Mouse (Mus musculus) v-Abl transformed pro-B cells (cell line): ENCODE measurements around the gene Hspb1.

Experiments
- in situ Hi-C, 2 experiments: fragments of 400-800 bp; cut with MboI; formaldehyde crosslinking; loops; one replicate each; pipeline ENCODE4 v1.15.1; 2025; ENCODE audit not compliant: unreplicated experiment in 2 of 2

The Hspb1 gene

GRCm38 (mm10) chr5:135879449-135880158 is 8.1 kb upstream of the Hspb1 start:
- in situ Hi-C loops, result loop anchor here in 1 of 2 experiments (25.0 kb wide), 1 partner anchor 883 kb away; no protein-coding TSS in a partner anchor

DNA sequence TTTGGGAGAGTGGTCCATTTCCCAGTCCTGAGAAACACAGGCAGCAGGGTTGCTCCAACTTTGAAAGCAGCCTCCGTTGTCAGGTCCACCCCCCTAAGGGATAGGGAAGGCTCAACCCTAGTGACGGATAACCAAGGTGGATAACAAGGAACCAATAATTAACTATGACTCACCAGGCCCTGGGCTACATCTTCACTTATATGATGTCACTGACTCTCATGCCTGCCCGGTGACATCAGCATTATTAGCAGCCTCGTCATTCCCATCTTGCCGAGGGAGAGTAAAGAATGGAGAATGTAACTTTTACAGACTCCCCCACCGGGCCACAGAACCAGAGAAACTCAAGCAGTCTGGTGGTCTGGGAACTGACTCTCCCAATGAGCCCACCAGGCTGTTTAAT is 3.1 kb upstream of the Hspb1 start:
- in situ Hi-C loops, result loop anchor here in 1 of 2 experiments (25.0 kb wide), 1 partner anchor 878 kb away; no protein-coding TSS in a partner anchor

GRCm38 (mm10) chr5:135888405-135889215 is 891 bp downstream of the Hspb1 start:
- in situ Hi-C loops, result loop anchor here in 1 of 2 experiments (25.0 kb wide), 1 partner anchor 874 kb away; no protein-coding TSS in a partner anchor

GRCm38 (mm10) chr5:135890323-135890722 is 2.6 kb downstream of the Hspb1 start:
- in situ Hi-C loops, result loop anchor here (10.0 to 25.0 kb wide), 3 partner anchors 364 to 872 kb away; no protein-coding TSS in a partner anchor

DNA sequence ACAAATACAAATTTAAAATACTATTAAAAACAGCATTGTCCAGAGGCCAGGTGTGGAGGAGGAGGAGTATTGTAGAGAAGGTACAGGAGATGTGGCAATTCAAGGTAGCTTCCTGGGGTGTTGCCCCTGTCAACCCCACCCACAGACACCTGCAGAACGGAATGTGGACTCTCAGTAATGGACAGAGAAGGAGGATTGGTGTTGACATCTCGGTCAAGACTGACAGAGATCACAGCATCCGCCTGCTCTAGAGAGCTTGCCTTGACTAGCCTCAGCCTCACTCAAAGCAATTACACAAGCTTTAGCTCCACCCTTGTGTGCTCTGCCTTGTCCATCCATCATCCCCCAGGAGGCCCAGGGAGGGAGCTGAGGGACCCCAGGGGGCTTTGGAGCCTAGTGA is 3.2 kb downstream of the Hspb1 start:
- in situ Hi-C loops, result loop anchor here (10.0 to 25.0 kb wide), 3 partner anchors 364 to 871 kb away; no protein-coding TSS in a partner anchor

GRCm38 (mm10) chr5:135892589-135893351 is 5.1 kb downstream of the Hspb1 start:
- in situ Hi-C loops, result loop anchor here (10.0 to 25.0 kb wide), 3 partner anchors 362 to 870 kb away; no protein-coding TSS in a partner anchor

DNA sequence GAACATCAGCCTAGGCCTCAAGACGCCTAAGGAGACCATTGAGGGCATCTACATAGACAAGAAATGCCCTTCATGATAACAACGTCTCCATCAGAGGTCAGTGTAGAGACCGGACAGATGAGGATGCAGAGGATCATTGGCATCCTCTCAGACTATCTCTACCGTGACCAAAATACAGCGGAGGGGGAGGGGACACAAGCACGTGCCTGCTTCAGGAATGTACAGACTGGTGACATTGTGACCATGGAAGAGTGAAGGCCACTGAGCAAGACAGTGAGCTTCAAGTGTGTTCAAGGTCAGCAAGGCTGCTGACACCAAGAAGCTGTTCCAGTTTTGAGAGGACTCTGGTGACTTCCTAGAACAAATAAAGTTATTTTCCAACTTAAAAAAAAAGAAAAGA is 7.2 kb downstream of the Hspb1 start:
- in situ Hi-C loops, result loop anchor here (5.0 to 25.0 kb wide), 4 partner anchors 77 to 867 kb away; partner anchors contain the start of gene Ssc4d (in 1 of the 2)

DNA sequence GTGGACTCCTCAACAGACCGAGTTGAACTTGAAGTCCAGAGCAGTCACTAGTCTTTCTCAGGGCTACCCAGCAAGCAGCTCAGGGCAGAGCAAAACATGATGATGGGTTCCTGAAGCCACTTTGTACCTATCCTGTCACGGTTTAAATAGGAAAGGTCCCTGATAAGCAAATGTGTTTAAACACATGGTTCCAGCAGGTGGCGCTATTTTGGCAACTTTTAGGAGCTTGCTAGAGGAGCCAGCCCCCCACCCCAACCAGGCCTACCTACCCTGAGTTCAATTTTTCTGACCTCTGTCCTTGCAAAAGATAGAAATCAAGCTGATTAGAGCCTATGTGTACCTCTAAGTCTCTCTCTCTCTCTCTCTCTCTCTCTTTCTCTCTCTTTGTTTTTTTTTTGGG is 10.3 kb downstream of the Hspb1 start:
- in situ Hi-C loops, result loop anchor here (5.0 to 25.0 kb wide), 4 partner anchors 74 to 864 kb away; partner anchors contain the start of gene Ssc4d (in 1 of the 2)

DNA sequence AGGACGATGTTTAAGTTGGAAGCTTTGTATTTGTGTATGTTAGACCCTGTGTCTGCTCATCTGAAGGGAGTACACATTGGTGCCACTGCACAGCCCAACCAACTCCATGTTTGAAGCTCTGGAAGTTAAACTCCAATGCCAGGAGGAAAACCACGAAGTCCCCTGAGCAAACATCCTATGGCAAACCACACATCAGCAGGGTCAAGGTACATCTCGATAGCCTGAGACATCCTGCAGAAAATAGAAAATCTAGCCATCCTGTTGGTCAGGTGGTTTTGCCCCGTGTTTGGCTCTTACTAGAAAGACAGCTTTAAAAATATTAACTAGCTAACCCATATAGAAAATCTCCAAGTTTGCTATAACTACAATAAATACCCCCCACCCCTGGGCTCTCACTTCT is 11.3 kb downstream of the Hspb1 start:
- in situ Hi-C loops, result loop anchor here (5.0 to 25.0 kb wide), 4 partner anchors 73 to 863 kb away; partner anchors contain the start of gene Ssc4d (in 1 of the 2)

DNA sequence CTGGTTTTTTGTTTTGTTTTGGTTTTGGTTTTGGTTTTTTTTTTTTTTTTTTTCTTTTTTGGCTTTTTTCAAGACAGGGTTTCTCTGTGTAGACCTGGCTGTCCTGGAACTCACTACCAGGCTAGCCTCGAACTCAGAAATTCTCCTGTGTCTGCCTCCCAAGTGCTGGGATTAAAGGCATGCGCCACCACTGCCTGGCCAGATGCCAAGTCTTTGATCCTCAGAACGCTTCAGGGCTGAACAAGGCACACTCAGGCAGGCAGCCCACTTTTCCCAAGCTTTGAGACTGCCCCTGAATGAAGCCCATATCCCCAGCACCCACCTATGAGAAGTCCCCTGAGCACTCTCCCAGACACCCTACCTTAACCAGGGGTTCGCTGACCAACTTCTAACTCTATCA is 12.1 kb downstream of the Hspb1 start:
- in situ Hi-C loops, result loop anchor here (5.0 to 25.0 kb wide), 10 partner anchors 37 to 862 kb away; partner anchors contain the start of genes Prkrip1 (in 1 of the 2) and Ssc4d (in 1 of the 2)

- in situ Hi-C loops, result loop anchor here (5.0 kb wide), 6 partner anchors 37 to 297 kb away; partner anchors contain the start of gene Prkrip1 (in 1 of the 2)
These were observed 13.0 kb downstream of the Hspb1 start for GRCm38 (mm10) chr5:135900701-135901100.

- in situ Hi-C loops, result loop anchor here (5.0 kb wide), 6 partner anchors 36 to 296 kb away; partner anchors contain the start of gene Prkrip1 (in 1 of the 2)
These were observed 13.8 kb downstream of the Hspb1 start for GRCm38 (mm10) chr5:135901354-135902095.

DNA sequence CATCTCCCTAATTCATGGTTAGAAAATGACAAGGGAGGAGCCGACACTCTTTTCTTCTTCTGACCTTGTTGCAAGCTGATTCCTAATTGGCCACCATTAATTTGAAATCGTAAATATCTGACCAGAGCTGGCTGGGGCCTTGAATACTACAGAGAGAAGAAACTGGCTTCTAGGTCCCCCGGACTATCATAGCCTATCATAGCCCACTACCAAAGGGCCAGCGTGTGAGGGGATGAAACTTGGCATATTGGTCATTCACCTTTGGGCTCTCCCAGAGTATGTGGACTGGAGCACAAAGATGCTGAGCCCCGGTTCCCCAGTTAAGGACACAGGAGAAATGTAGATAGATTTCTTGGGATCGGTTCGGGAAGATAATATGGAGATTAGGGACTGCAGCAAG is 15.3 kb downstream of the Hspb1 start:
- in situ Hi-C loops, result loop anchor here (5.0 kb wide), 6 partner anchors 34 to 294 kb away; partner anchors contain the start of gene Prkrip1 (in 1 of the 2)

DNA sequence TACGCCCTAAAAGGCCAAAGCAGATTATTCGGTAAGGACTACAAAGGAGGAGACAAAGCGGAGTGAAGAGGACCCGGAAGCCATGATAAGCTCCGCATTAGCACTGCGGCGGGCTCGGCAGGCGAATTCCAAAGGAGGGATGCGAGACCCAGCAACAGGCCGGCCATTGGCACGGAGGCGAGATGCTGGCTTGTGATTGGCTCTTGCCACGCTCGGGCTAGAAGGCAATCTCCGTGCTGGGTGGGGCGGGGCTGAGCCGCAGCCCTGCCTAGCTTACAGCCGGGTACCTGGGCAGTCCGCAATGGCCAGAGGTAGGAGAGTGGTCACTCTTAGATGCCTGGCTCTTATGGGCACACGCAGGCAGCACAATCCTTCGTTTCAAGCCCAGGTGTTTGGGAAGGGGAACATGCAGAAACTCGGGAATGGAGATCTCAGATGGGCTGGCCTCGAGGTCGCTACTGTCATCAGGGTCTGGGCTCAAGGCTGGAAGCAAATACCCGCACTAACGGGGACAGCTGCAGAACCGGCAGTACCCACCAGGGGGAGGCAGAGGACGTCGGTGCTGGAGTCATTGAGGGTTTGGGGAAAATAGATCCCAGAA is 15.9 kb downstream of the Hspb1 start:
- in situ Hi-C loops, result loop anchor here (5.0 kb wide), 6 partner anchors 34 to 294 kb away; partner anchors contain the start of gene Prkrip1 (in 1 of the 2)

DNA sequence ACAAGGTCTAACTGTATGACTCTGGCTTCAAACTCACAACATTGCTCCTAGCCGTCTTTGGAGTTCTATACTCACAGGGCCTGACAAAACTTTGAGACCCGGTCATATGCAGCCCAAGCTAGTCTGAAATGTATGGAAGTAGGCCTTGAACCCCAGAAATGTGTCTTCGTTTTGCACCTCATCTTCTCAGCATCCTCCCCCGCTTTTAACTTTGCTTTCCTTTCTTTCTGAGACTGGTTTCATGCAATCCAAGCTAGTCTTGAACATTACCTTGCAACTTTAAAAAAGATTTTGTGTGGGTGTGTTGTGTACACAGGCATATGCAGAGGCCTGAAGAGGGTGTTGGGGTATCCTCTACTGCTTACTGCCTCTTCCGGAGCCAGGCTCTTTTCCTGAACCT is 16.5 kb downstream of the Hspb1 start:
- in situ Hi-C loops, result loop anchor here (5.0 kb wide), 6 partner anchors 33 to 293 kb away; partner anchors contain the start of gene Prkrip1 (in 1 of the 2)

GRCm38 (mm10) chr5:135905320-135906225 is 17.9 kb downstream of the Hspb1 start:
- in situ Hi-C loops, result no loop called here

GRCm38 (mm10) chr5:135906846-135907245 is 19.1 kb downstream of the Hspb1 start:
- in situ Hi-C loops, result no loop called here

DNA sequence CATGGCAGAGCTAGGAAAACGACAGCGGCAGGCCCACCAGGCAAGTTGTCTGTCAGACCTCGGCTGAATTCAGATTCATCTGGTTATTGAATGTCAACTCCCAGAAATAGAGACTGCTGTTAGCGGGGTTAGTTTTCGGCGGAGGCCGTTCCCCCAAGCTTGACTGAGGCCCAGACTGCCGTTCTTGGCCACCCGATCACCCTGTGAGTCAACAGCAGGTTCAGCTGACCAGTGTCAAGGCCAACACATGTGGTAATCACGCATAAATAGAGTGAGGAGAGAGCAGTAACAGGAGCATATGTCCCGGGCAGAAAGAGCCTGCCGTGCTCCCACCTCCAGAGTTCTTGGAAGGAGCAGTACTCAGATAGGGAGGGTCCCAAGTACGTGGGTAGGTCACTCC is 19.5 kb downstream of the Hspb1 start:
- in situ Hi-C loops, result no loop called here
